Mouse (Mus musculus): Measurements from ENCODE around the gene Prdm1.

DNA sequence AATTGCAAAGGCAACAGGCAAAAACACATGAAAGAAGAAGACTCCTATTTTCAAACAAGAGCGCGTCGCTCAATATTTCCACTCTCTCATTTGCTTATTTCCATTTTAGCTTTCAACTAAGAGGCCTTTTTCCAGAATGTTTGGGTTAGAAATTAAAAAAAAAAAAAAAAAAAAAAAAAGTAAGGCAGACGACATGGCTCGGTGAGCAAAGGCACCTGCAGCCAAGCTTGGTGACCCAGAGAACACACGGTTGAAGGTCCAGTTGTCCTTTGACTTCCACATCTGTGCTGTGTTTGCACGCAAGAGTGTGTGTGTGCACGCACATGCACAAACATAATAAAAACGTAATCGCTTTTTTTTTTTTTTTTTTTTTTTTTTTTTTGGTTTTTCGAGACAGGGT, 41.2 kb downstream of the Prdm1 start:
- TF ChIP-seq CTCF (IDR thresholded peaks at IDR 0.05; ENCODE audit: extremely low read depth, insufficient read length, insufficient replicate concordance, low read depth, low read length) (no peak), POLR2A (IDR thresholded peaks at IDR 0.05; ENCODE audit: low read depth, low read length) (no peak)

Data from small intestine, adult 2 months (tissue).